Mouse (Mus musculus): Measurements from ENCODE around the gene St6galnac3.

- TF ChIP-seq CTCF (IDR thresholded peaks at IDR 0.05) (no peak), POLR2A (IDR thresholded peaks at IDR 0.05; ENCODE audit: insufficient read depth, low read depth, low read length) (no peak), EP300 (IDR thresholded peaks at IDR 0.05; ENCODE audit: insufficient read depth, low read depth, low read length) (no peak)
Measured at GRCm38 (mm10) chr3:153407698-153408097, 317.3 kb downstream of the St6galnac3 start.
